Mouse (Mus musculus) frontal cortex, adult 2 months (tissue): Measurements from ENCODE around the gene Fam166a. TPM values are rescaled to one million over a fixed set of nuclear protein-coding genes. Genes with fewer than 3 reads are reported as not detected.

Experiments
- DNase-seq, 2 experiments: peaks; one replicate each; pipeline ENCODE4 v3.0.0; 2022; ENCODE audit warnings: low spot score in 1 of 2; ENCODE audit errors: extremely low spot score in 1 of 2
- polyA plus RNA-seq: library from polyadenylated mRNA; depleted of rRNA; stranded (reverse); fragments of >200 nt; gene quantifications from 2 replicates; pipeline ENCODE4 v1.2.3, GENCODE M21; 2012

The Fam166a gene
- polyA plus RNA-seq, 1 experiment: 0.16 TPM

- no peak for DNase-seq
Measured at GRCm38 (mm10) chr2:25184496-25184895, 34.0 kb upstream of the Fam166a start.

- no peak for DNase-seq
Measured at GRCm38 (mm10) chr2:25185625-25186574, 32.6 kb upstream of the Fam166a start.

- DNase-seq: no peak
Measured at GRCm38 (mm10) chr2:25186575-25186930, 32.0 kb upstream of the Fam166a start.

GRCm38 (mm10) chr2:25187841-25188240, 30.7 kb upstream of the Fam166a start:
- no peak for DNase-seq

- DNase-seq: peak; percentile 71 to 90
Measured at GRCm38 (mm10) chr2:25193330-25193770, 25.2 kb upstream of the Fam166a start.

GRCm38 (mm10) chr2:25194006-25194405, 24.5 kb upstream of the Fam166a start:
- no peak for DNase-seq

- no peak for DNase-seq
Measured at GRCm38 (mm10) chr2:25194486-25195171, 23.9 kb upstream of the Fam166a start.

- DNase-seq: no peak
Measured at GRCm38 (mm10) chr2:25195211-25196156, 23.1 kb upstream of the Fam166a start.

GRCm38 (mm10) chr2:25196172-25196954, 22.2 kb upstream of the Fam166a start, which contains the start of gene Tor4a:
Gene Tor4a, minus strand, starts transcription at chr2:25196886.
- no peak for DNase-seq

- DNase-seq: no peak
Measured at GRCm38 (mm10) chr2:25197191-25197590, 21.4 kb upstream of the Fam166a start.

GRCm38 (mm10) chr2:25197946-25198345, 20.6 kb upstream of the Fam166a start:
- DNase-seq: no peak

- DNase-seq: no peak
Measured at GRCm38 (mm10) chr2:25200631-25201030, 17.9 kb upstream of the Fam166a start.

GRCm38 (mm10) chr2:25203631-25204214, 14.8 kb upstream of the Fam166a start:
- no peak for DNase-seq

GRCm38 (mm10) chr2:25207593-25207992, 11.0 kb upstream of the Fam166a start:
- DNase-seq: no peak

- no peak for DNase-seq
Measured at GRCm38 (mm10) chr2:25210686-25211085, 7.9 kb upstream of the Fam166a start.

- peak; percentile 73 to 80 for DNase-seq
Measured at GRCm38 (mm10) chr2:25211121-25211670, 7.3 kb upstream of the Fam166a start, which contains the start of gene Nelfb. Gene Nelfb, minus strand, starts transcription at chr2:25211489.

- no peak for DNase-seq
Measured at GRCm38 (mm10) chr2:25213266-25213865, 5.2 kb upstream of the Fam166a start.

- no peak for DNase-seq
Measured at GRCm38 (mm10) chr2:25214444-25214843, 4.1 kb upstream of the Fam166a start, which contains the start of gene Stpg3. Gene Stpg3, minus strand, starts transcription at chr2:25214637.
